Mouse (Mus musculus) megakaryocyte-erythroid progenitor cell, adult 5-6 weeks (primary cell): Measurements from ENCODE around the gene Abca13. TPM values are rescaled to one million over a fixed set of nuclear protein-coding genes. Genes with fewer than 3 reads are reported as not detected.

Experiments used
- ATAC-seq: replicated peaks from 2 replicates; pipeline ENCODE4 v1.8.0; 2016; ENCODE audit warnings: mild to moderate bottlenecking, inconsistent platforms; ENCODE audit not compliant: severe bottlenecking, poor library complexity, low FRiP score, low TSS enrichment
- total RNA-seq, 2 experiments: library from RNA; stranded (forward) in 1 of 2; stranded (reverse) in 1 of 2; fragments of 200-1000, 215-1000 nt in 1 of 2; fragments of >200 nt in 1 of 2; fragmentation: Nextera tagmentation in 1 of 2; gene quantifications; 2 replicates each; pipeline ENCODE4 v1.2.3; 2014 to 2017

The Abca13 gene
- total RNA-seq, 2 experiments from 2014 or later = 0.66 TPM; not detected in 1

DNA sequence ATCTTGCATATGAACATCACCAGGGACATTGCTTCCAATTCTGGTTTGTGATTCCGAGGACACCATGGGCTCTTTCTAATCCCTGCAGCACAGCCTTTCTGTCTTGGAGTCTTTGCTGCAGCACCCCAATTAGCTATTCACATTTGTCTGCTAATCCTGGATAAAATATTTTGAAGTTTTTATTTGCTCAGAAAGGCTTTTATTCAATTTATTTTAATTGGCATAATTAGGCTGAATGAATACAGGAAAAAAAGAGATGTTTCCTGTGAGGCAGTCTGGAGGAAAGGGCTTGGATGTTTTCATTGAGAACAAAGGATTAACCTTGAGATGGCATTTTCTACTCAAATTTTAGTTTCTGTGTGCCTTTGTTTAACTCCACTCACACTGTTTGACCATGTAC, 428.2 kb downstream of the Abca13 start:
- no peak for ATAC-seq

DNA sequence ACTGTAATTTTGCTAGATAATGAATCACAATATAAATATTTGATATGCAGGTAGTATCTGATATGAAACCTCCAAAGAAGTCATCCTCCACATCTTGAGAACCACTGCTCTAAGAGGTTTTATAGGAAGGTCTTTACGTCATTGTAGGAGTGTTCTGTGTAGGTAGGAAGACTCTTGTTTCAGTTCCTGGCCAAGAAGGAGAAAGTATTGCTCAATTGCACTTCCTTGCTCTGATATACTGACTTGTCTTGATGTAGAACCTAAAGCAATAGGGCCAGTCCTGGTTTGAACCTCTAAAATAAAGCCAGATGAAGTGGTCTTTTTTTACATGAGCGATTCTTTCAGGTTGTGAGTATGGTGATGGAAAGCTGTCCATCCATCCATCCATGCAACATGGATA, 431.1 kb downstream of the Abca13 start:
- no peak for ATAC-seq

DNA sequence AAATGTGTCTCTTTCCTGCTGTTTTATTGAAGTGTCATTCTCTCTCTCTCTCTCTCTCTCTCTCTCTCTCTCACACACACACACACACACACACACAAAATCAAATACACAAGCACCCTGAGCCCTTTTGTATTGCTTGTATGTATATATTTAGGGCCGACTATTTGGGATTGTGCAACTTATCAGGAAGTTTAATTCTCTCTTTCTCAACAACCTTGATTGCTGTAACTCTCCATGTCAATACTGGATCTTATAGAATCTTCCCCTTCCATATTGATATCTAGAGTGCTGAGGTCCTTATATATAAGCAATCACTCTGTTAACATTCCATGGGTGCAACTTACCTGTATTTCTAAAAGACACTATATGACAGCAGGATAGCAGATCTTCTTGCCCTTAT, 433.0 kb downstream of the Abca13 start:
- ATAC-seq = no peak

DNA sequence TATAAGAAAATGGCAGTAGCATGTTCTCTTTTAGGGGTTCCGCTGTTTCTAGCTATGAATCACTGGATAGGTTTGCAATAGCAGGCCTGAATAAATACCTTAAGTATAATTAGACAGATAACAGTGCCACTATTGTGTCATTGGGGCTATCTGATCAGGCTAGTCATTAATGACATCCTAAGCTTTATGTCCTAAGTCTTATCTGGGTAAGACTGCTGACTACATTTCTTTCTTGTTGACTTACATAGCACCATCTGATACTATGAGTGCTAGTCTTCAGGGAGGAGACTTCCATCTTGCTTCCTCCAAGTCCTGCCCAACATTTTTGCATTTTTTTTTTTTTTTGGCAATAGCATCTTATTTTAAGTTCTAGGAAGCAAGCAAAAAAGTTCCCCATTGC, 434.1 kb downstream of the Abca13 start:
- no peak for ATAC-seq

DNA sequence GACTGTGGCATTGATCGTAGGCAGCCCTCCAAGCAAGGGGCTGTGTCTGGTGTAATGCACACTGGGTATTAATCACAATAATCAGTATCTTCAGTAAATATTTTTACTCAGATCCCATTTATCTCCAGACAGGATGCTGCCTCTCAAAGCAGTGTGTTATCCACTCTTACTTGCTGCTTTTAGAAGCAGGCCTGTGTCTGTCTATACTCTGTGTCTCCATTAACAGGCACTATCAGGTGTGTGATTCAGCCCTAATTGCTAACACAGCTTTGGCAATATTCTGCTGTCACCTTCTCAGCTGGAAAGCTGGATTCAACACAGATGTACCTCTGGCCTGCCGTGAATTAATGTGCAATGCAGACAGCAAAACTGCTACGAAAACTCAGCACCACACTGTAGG, 455.5 kb downstream of the Abca13 start:
- ATAC-seq = no peak

DNA sequence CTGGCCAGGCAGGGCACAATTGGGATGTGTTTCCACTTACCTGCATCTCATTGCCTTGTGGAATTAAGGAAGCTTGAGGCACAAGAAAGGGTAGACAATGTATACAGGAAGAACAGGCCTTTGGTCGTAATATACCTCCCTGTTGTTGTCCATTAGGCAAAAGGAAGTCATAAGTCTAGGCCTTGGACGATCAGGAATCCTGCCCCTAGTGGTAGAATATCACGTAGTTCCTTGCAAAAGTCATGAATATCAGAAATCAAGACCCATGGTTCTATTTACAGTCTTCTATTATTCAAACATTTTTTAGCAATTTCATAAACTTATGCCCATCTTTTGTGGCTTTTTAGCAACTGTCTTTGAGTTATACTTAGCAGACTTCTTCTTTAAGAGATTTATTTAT, 456.2 kb downstream of the Abca13 start:
- ATAC-seq = no peak

DNA sequence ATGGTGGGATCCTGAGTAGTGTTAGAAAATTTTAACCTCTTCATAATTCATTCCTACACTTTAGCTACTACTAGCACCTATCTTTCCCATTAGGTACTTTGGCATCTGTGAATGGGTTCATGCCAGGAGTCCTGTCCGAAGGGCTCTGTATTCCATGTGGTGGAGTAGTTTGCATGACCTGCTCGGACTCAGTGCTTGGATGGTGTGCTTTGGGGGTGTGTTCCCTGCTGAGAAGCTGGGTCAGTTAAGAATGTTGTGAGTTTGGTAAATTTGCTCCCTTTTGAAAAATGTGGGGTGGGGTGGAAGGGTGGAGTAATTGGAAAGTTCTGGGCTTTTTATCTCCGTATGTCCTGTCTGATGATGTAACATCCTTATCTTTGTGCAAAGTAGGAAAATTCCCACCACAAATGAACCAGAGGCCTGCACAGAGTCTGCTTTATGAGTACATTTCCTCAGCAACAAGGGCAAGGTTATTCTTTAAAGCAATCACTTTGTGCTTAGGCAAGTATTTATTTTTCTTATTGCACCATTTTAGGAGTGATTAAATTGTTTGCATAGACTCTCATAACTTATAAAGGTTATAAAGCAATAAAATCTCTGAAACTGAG, 475.0 kb downstream of the Abca13 start:
- no peak for ATAC-seq

DNA sequence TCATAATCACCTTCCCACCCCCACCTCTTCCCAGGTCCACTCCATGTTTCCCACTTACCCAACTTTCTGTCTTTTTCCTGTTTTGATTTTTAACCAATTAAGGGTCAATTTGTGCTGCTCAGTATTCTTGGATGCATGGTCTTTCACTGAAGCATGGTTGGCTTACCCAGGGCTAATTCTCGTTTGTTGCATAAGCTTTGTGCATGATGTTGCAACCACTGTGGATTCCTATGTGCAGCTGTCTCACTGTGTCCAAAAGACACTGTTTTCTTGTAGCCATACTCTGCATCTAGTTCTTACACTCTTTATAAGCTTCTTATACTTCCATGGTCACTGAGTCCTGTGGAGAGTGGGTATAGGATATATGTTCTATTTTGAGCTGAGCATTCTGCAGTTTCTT, 477.7 kb downstream of the Abca13 start:
- no peak for ATAC-seq

DNA sequence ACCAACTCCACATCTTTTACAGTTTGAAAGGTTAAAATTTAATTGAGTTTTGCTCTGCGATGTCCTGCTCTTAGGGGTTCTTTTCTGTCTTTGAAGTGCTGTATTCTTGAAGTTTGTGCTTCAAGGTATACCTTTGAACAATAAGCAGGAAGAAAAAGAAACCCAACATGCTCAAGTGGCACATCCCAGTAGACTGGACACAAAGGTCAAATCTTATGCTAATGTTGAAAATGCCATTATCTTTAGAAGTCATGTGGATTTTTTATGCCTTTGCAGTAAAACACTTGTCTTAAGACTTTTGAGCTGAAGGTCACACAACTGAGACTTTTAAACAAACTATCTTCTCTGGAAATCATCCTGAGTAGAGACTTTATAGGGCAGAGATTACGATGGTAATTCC, 493.2 kb downstream of the Abca13 start:
- ATAC-seq = no peak

DNA sequence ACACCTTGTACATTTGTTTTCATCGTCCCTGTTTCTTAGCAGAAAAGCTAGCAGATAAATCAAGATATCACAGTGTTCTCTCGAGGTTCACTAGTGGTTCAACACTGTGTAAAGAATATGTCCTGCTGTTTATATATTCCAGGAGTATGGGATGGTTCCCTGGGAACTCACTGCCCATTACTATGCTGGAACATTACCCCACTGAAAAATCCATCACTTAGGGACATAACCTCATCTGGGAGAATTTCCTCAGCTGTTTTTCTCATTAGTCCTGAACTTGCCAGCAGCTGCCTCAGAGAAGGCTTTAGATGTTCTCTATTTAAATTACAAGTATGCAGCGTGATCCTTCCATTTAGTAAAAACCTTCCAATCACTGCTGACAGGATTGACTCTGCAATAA, 513.4 kb downstream of the Abca13 start:
- ATAC-seq = no peak

DNA sequence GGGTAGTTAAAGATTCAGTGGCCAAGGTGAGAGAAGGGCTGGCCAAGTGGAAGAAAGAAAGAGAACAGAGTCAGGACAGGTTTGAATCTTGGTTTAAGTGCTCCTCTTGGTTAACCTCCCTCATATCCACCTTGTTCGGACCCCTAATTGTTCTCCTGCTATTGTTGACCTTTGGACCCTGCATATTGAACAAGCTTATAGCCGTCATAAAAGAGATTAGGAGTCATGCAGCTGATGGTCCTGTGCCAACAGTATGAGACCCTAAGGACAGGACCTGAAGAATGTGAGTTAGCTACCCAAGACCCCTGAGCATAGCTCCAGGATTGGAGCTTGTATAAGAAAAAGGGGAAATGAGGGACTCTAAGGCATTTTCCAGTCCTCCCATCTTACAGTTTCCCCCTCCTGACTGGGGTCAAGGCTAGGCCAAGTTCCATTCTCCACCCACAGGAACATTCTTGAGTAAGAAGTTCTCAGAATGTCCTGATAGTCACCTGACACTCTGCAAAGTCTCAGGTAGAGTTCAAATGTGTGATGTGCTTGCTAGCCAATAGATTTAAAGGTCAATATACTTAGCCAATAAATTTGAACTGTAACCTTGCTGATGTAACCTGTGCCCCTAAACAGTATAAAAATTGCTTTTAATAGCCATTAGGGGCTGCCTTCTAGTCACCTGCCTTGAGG, 536.2 kb downstream of the Abca13 start:
- no peak for ATAC-seq

DNA sequence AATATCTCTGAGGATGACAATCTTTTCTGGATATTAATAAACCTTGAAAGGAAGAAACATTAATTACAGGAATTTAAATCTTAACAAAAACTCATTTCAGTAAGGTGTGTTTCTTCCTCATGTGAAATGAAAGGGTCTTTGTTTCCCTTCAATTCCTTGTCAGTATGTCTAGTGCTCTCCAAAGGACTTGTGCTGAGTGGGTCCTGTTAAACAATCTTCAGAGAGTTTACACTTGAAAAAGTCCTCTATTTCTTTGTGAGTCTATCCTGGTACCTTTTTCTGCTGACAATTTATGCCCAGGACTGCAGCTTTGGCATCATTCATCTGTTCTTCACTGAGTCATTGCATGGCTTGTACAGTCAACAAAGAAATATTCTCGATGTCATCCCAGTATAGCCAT, 539.6 kb downstream of the Abca13 start:
- ATAC-seq = no peak

Other genes starting within 250 kb of the Abca13 start
- gene Pkd1l1, start 218.7 kb upstream of the Abca13 start, total RNA-seq (2014; fragmentation: Nextera tagmentation) = 0.11 TPM in 1 of 2 replicates, not detected in the other
- not detected in 2 replicates for gene Pkd1l1, start 218.7 kb upstream of the Abca13 start, total RNA-seq (2017)
- gene Hus1, start 180.8 kb upstream of the Abca13 start, total RNA-seq (2014; fragmentation: Nextera tagmentation) = 36.2 and 36.5 TPM in 2 replicates
- 28.1 and 30.3 TPM in 2 replicates for gene Hus1, start 180.8 kb upstream of the Abca13 start, total RNA-seq (2017)
- gene Gm11992, start 143.3 kb upstream of the Abca13 start, total RNA-seq (2014; fragmentation: Nextera tagmentation) = 0.92 TPM in 1 of 2 replicates, not detected in the other
- gene Gm11992, start 143.3 kb upstream of the Abca13 start, total RNA-seq (2017) = 0.38 TPM in 1 of 2 replicates, not detected in the other
- not detected in 2 replicates for gene Sun3, start 143.0 kb upstream of the Abca13 start, total RNA-seq (2014; fragmentation: Nextera tagmentation)
- gene Sun3, start 143.0 kb upstream of the Abca13 start, total RNA-seq (2017) = not detected in 2 replicates
- not detected in 2 replicates for gene Upp1, start 73.8 kb upstream of the Abca13 start, total RNA-seq (2014; fragmentation: Nextera tagmentation)
- gene Upp1, start 73.8 kb upstream of the Abca13 start, total RNA-seq (2017) = 1.3 TPM in 1 of 2 replicates, not detected in the other